Mouse (Mus musculus): Measurements from ENCODE around the gene Mgrn1. TPM values are rescaled to one million over a fixed set of nuclear protein-coding genes. Genes with fewer than 3 reads are reported as not detected.

The Mgrn1 gene
- polyA plus RNA-seq, 1 experiment = 29.1 TPM

DNA sequence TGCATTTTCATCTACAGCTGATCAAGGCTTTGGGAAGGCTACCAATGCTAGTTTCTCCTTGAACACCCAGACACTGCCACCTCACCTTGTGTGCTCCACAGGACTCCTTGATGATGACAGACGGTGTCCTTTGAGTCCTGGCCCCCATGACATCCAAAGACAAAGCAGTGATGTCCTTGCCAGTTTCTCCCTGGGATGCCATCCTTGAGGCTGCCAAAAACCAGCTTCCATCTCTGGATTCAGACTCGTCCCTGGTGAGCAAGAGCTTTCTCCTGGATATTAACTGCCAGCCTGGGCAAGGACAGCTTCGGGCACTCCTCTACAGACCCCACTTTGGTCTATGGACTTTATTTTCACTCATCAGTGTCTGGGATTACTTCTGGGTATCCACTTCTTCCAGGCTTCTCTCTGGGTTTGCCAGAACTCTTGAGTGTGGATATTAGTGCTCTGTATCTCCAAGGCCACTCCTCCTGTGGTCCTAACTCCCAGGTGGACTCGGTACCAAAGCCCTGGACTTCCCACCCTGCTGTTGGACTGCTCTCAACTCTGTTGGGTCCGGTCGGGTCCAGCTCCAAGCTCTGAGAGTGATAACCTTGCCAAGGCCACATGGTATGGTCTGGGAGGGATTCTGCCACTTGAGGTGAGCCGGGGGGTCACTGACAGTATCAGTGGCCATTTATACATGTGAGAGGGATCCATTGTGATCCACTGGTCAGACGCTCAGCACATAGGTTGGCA lies 79.5 kb downstream of the Mgrn1 start:
- TF ChIP-seq FLI1 (IDR thresholded peaks at IDR 0.05; ENCODE audit: low read length) (no peak), GATA1 (IDR thresholded peaks at IDR 0.05; ENCODE audit: borderline replicate concordance, low read length) (no peak)
- Histone ChIP-seq H3K4me1 (peaks cover 73% of the 10 kb centered on the region), H3K4me3 (replicated peaks) (peak overlapping the region; percentile 97)

DNA sequence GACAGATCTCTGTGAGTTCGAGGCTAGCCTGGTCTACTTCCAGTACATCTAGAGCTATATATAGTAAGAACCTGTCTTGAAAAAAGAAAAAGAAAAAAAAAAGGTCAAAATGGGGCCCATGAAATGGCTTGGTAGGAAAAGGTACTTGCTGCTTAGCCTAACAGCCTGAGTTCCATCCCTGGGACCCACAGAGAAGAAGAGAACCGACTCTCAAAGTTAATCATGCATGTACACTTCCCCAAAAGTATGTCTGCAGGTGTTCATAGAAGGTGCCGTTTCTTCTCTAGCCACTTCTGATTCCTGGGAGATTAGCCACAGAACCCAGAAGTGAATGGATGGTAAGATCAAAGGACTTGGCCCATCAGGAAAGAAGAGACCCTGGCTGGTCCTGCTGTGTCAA lies 82.4 kb downstream of the Mgrn1 start:
- Histone ChIP-seq H3K4me1 (peaks cover 53% of the 10 kb centered on the region), H3K4me3 (replicated peaks) (no peak overlapping the region), H3K9me3 (no peaks in the 10 kb centered on the region), H3K27me3 (replicated peaks) (no peaks in the 10 kb centered on the region), H3K36me3 (replicated peaks; ENCODE audit: low read length) (peaks cover 16% of the 10 kb centered on the region)
- no peak for TF ChIP-seq FLI1 (IDR thresholded peaks at IDR 0.05; ENCODE audit: low read length)
- no peak for TF ChIP-seq GATA1 (IDR thresholded peaks at IDR 0.05; ENCODE audit: borderline replicate concordance, low read length)

More for the DNA sequence above, 79.5 kb downstream of the Mgrn1 start:
- Histone ChIP-seq H3K27me3 (replicated peaks) (no peaks in the 10 kb centered on the region), H3K36me3 (replicated peaks; ENCODE audit: low read length) (peaks cover 18% of the 10 kb centered on the region), H3K9me3 (no peaks in the 10 kb centered on the region)

DNA sequence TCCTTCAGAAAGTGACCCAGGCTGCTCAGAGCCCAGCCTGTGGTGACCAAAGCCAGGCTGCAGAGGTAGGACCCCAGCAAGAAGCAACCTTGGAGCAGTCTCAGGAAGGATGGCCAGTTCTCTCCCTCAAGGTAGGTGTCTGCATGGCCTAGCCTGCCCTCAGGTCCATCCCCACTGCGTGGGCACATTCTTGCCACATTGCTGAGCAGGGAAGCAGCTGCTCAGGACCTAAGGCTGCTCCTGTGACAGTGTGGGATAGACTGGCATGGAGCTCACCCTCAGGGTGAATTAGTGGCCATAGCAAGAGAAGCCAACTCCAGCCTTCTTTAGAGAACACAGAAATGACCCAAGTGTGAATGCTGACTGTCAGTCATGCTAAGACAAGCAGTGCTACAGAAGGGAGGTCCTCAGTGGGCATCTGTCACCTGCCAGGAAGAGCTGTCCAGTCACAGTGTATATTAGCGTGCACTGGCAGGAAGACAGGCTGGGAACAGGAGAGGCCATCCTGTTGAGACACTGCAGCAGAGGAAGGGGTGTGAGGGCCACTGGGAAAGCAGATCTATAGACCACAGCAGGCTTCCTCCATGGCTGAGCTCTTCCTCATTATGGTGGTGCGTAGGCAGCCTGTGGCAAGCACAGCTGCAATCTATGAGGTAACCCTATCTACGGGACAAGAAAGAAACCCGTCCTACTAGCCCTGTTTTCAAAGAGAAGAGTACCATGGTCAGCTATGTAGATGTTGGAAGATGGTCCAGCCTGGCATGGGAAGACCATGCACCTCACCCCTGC lies 83.2 kb downstream of the Mgrn1 start:
- H3K9me3 ChIP-seq = no peaks in the 10 kb centered on the region
- H3K36me3 ChIP-seq (replicated peaks; ENCODE audit: low read length) = peaks cover 16% of the 10 kb centered on the region
- H3K4me1 ChIP-seq = peaks cover 51% of the 10 kb centered on the region
- TF ChIP-seq GATA1 (IDR thresholded peaks at IDR 0.05; ENCODE audit: borderline replicate concordance, low read length) (no peak), FLI1 (IDR thresholded peaks at IDR 0.05; ENCODE audit: low read length) (no peak)
- H3K4me3 ChIP-seq (replicated peaks) = peak overlapping the region; percentile 80
- H3K27me3 ChIP-seq (replicated peaks) = peaks cover 3% of the 10 kb centered on the region

DNA sequence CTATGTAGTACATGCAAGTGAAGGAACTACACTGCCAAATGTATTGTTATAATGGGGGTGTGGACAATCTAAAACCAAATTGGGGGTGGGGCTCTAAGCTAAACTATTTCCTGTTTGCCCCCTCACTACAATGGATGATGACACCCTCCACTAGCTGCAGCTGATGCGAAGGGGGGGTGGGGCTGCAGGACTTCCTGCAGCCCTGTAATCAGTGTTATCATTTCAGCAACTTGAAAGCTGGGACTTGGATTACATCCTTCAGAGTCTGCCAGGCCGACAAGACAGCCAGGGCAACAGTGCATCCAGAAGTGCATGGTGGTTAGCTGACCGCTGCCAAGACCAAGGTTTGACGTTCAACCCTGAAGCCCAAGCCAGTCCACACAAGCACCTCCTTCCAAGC lies 85.6 kb downstream of the Mgrn1 start:
- H3K9me3 ChIP-seq = no peaks in the 10 kb centered on the region
- H3K4me1 ChIP-seq = peaks cover 31% of the 10 kb centered on the region
- H3K4me3 ChIP-seq (replicated peaks) = no peak overlapping the region
- H3K27me3 ChIP-seq (replicated peaks) = peaks cover 11% of the 10 kb centered on the region
- TF ChIP-seq GATA1 (IDR thresholded peaks at IDR 0.05; ENCODE audit: borderline replicate concordance, low read length) = no peak
- TF ChIP-seq FLI1 (IDR thresholded peaks at IDR 0.05; ENCODE audit: low read length) = no peak
- H3K36me3 ChIP-seq (replicated peaks; ENCODE audit: low read length) = peaks cover 8% of the 10 kb centered on the region

DNA sequence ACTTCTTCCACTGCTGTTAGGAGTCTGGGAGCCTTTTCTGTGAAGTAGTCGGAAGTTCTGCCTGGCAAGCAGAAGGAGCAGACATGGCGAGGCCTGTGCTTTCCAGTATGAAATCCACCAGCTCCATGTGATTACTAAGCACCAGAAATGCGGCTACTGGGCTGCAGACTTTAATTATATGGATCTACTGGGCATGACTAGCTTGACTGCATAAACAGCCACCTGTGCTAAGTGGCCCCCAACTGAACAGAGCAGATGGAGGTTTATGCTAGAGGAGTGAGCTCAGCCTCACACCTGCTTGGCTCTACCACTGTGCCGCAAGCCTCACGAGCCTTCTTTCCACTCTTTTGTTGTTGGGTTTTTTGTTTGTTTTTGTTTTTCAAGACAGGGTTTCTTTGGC lies 88.5 kb downstream of the Mgrn1 start:
- TF ChIP-seq FLI1 (IDR thresholded peaks at IDR 0.05; ENCODE audit: low read length) (no peak), GATA1 (IDR thresholded peaks at IDR 0.05; ENCODE audit: borderline replicate concordance, low read length) (no peak)
- Histone ChIP-seq H3K27me3 (replicated peaks) (peaks cover 28% of the 10 kb centered on the region), H3K4me1 (peaks cover 22% of the 10 kb centered on the region), H3K9me3 (no peaks in the 10 kb centered on the region), H3K4me3 (replicated peaks) (no peak overlapping the region), H3K36me3 (replicated peaks; ENCODE audit: low read length) (no peaks in the 10 kb centered on the region)

DNA sequence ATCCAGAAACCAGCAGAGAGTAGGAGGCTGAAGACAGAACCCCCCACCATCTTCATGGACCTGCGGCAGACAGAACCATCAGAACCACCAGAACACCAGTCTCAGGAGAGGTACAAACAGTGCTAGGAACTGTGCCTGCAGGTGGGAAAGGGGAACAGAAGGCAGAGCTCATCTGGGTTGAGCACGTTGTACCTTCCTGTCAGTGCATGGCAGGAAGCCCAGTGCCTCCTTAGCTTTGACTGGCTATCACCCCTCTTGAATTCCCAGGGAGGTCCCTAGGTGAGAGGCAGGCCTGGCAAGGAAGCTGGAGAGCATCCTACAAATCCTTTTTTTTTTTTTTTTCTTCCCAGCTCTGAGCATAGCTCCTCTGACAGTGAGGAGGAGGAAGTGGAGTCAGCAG lies 90.1 kb downstream of the Mgrn1 start:
- peaks cover 31% of the 10 kb centered on the region for H3K27me3 ChIP-seq (replicated peaks)
- H3K9me3 ChIP-seq = no peaks in the 10 kb centered on the region
- no peak overlapping the region for H3K4me3 ChIP-seq (replicated peaks)

DNA sequence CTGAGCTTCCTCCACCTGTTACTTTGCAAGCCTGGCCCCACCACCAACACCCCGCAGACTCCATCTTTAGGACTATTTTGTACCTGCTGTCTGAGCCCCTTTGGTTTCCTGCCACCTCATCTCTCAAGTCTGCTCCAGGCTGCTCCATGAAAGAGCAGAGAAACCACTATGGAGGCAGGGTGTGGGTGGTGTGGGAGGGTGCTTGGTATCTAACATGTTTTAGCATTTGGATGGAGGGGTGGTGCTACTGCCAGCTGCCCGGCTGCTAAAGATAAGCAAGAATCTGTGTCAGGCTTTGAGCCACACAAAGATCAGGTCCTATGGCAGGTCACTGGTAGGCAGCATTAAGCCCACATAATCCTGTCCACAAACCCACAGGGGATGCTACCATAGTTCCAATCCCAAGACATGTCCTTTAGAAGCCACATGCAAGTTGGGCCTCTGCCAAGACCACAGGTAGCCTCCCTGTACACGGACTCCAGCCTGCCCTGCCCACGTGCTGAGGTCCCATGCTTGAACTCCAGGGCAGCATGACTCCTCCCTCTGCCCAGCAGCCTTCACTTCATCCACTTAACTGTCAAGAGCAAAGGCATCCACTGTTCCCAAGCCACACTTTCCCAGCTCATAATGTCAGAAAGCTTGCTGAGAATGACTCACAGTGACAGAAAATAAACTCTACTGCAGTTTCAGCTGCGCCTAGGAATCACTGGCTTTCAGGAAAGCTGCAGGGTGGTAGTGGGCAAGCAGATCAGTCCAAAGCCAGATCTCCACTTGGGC lies 92.4 kb downstream of the Mgrn1 start:
- no peaks in the 10 kb centered on the region for H3K9me3 ChIP-seq
- H3K36me3 ChIP-seq (replicated peaks; ENCODE audit: low read length) = no peaks in the 10 kb centered on the region
- no peak for TF ChIP-seq FLI1 (IDR thresholded peaks at IDR 0.05; ENCODE audit: low read length)
- no peak for TF ChIP-seq GATA1 (IDR thresholded peaks at IDR 0.05; ENCODE audit: borderline replicate concordance, low read length)
- H3K27me3 ChIP-seq (replicated peaks) = peaks cover 31% of the 10 kb centered on the region
- H3K4me1 ChIP-seq = peaks cover 12% of the 10 kb centered on the region
- H3K4me3 ChIP-seq (replicated peaks) = no peak overlapping the region

More for the DNA sequence above, 90.1 kb downstream of the Mgrn1 start:
- TF ChIP-seq GATA1 (IDR thresholded peaks at IDR 0.05; ENCODE audit: borderline replicate concordance, low read length) (no peak), FLI1 (IDR thresholded peaks at IDR 0.05; ENCODE audit: low read length) (no peak)
- peaks cover 21% of the 10 kb centered on the region for H3K4me1 ChIP-seq
- no peaks in the 10 kb centered on the region for H3K36me3 ChIP-seq (replicated peaks; ENCODE audit: low read length)

DNA sequence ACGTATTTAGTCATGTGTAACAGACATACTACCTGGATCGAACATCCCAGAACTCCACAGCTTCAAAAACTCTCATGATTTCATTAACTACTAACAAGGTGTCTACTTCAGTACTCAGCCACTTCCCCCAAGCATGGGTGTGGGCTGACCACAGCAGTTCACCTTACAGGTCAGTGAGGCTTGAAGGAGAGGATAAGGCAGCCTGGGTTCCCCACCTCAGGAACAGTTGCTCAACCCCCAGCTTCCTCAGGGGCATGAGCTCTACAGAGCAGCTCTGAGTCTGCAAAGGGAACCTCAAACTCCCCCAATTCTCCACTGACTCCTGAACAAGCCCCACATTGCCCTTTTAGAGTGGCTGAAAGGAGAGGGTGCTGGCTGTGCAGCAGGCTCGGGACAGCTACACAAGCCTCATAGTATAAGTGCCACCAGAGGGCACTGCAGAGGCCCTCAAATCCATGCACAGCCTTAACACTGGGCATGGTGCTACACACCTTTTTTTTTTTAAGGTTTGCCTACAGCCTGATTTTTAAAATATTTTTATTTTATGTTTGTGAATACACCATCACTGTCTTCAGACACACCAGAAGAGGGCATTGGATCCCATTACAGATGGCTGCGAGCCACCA lies 93.8 kb downstream of the Mgrn1 start:
- H3K27me3 ChIP-seq (replicated peaks) = peaks cover 27% of the 10 kb centered on the region

DNA sequence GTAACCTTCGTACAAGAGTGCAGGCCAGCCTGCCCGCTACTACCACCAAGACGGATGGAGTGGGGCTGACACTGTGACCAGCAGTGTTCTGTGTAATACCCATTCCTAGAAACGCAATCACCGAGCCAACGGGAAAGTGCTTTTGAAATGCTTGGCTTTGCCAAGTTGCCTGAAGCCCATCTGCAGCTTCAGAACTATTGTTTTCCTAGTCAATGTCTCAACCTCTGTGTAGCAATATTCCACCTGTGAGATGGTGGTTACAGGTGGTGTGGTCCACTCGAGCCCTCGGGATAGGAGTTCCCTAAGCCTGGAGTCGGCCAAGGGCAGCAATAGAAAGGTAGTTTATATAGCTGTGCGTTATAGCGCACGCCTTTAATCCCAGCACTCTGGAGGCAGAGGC lies 98.7 kb downstream of the Mgrn1 start:
- no peak for TF ChIP-seq FLI1 (IDR thresholded peaks at IDR 0.05; ENCODE audit: low read length)
- no peak for TF ChIP-seq GATA1 (IDR thresholded peaks at IDR 0.05; ENCODE audit: borderline replicate concordance, low read length)
- no peak overlapping the region for H3K4me3 ChIP-seq (replicated peaks)

More for the DNA sequence above, 93.8 kb downstream of the Mgrn1 start:
- Histone ChIP-seq H3K36me3 (replicated peaks; ENCODE audit: low read length) (no peaks in the 10 kb centered on the region), H3K9me3 (no peaks in the 10 kb centered on the region), H3K4me3 (replicated peaks) (no peak overlapping the region), H3K4me1 (peaks cover 12% of the 10 kb centered on the region)
- TF ChIP-seq GATA1 (IDR thresholded peaks at IDR 0.05; ENCODE audit: borderline replicate concordance, low read length) = no peak
- TF ChIP-seq FLI1 (IDR thresholded peaks at IDR 0.05; ENCODE audit: low read length) = no peak

More for the DNA sequence above, 98.7 kb downstream of the Mgrn1 start:
- Histone ChIP-seq H3K4me1 (peaks cover 3% of the 10 kb centered on the region; the same call in 1 of the 2 replicates), H3K9me3 (peaks cover 4% of the 10 kb centered on the region), H3K27me3 (replicated peaks) (peaks cover 16% of the 10 kb centered on the region), H3K36me3 (replicated peaks; ENCODE audit: low read length) (no peaks in the 10 kb centered on the region)

Other genes with a start within 250 kb of the Mgrn1 start
- 0.58 TPM in 1 of 2 replicates, not detected in the other for gene Vasn, start 246.3 kb upstream of the Mgrn1 start, polyA plus RNA-seq (2012; ENCODE audit: insufficient read depth, low replicate concordance)
- gene Dnaja3, start 246.3 kb upstream of the Mgrn1 start, polyA plus RNA-seq (2012; ENCODE audit: insufficient read depth, low replicate concordance) = 3.1 and 5.3 TPM in 2 replicates
- gene Coro7, start 206.5 kb upstream of the Mgrn1 start, polyA plus RNA-seq (2012; ENCODE audit: insufficient read depth, low replicate concordance) = 62.1 and 104 TPM in 2 replicates
- gene Nmral1, start 166.9 kb upstream of the Mgrn1 start, polyA plus RNA-seq (2012; ENCODE audit: insufficient read depth, low replicate concordance) = 3.2 TPM in 1 of 2 replicates, not detected in the other
- 4.3 and 14.6 TPM in 2 replicates for gene Hmox2, start 159.9 kb upstream of the Mgrn1 start, polyA plus RNA-seq (2012; ENCODE audit: insufficient read depth, low replicate concordance)
- gene Cdip1, start 96.0 kb upstream of the Mgrn1 start, polyA plus RNA-seq (2012; ENCODE audit: insufficient read depth, low replicate concordance) = 9.0 and 22.4 TPM in 2 replicates
- gene 4930562C15Rik, start 50.8 kb upstream of the Mgrn1 start, polyA plus RNA-seq (2012; ENCODE audit: insufficient read depth, low replicate concordance) = not detected in 2 replicates
- 336 and 551 TPM in 2 replicates for gene Ubald1, start 5.9 kb upstream of the Mgrn1 start, polyA plus RNA-seq (2012; ENCODE audit: insufficient read depth, low replicate concordance)
- gene Nudt16l1, start 52.5 kb downstream of the Mgrn1 start, polyA plus RNA-seq (2012; ENCODE audit: insufficient read depth, low replicate concordance) = 13.9 and 30.1 TPM in 2 replicates
- 18.6 and 22.6 TPM in 2 replicates for gene Anks3, start 78.0 kb downstream of the Mgrn1 start, polyA plus RNA-seq (2012; ENCODE audit: insufficient read depth, low replicate concordance)
- not detected in 2 replicates for gene Sept12, start 111.6 kb downstream of the Mgrn1 start, polyA plus RNA-seq (2012; ENCODE audit: insufficient read depth, low replicate concordance)
- gene Smim22, start 121.0 kb downstream of the Mgrn1 start, polyA plus RNA-seq (2012; ENCODE audit: insufficient read depth, low replicate concordance) = not detected in 2 replicates
- gene Rogdi, start 127.3 kb downstream of the Mgrn1 start, polyA plus RNA-seq (2012; ENCODE audit: insufficient read depth, low replicate concordance) = 34.2 and 52.7 TPM in 2 replicates
- 4.3 and 10.9 TPM in 2 replicates for gene Glyr1, start 163.6 kb downstream of the Mgrn1 start, polyA plus RNA-seq (2012; ENCODE audit: insufficient read depth, low replicate concordance)
- gene Ubn1, start 163.8 kb downstream of the Mgrn1 start, polyA plus RNA-seq (2012; ENCODE audit: insufficient read depth, low replicate concordance) = 8.9 and 11.3 TPM in 2 replicates
- not detected in 2 replicates for gene Ppl, start 246.2 kb downstream of the Mgrn1 start, polyA plus RNA-seq (2012; ENCODE audit: insufficient read depth, low replicate concordance)